Mouse (Mus musculus) forebrain, embryonic 10.5 days (tissue): ENCODE data around the gene Mad2l2. TPM values are rescaled to one million over a fixed set of nuclear protein-coding genes. Genes with fewer than 3 reads are reported as not detected.
"Not testable (repeated sequence)": the region's sequence is repeated elsewhere in the genome, so short reads cannot be mapped to it uniquely, and the experiment has no call there.

Experiments used
- DNase-seq: peaks from one replicate; pipeline ENCODE4 v3.0.0-alpha.2; 2017; ENCODE audit warnings: low spot score; ENCODE audit errors: extremely low spot score
- H3K27ac ChIP-seq: fragments of 300-500 bp; sonication (generic); 2 replicates; pipeline ENCODE4 v1.5.1; 2016; ENCODE audit warnings: mild to moderate bottlenecking
- H3K27me3 ChIP-seq: fragments of 300-500 bp; sonication (generic); 2 replicates; pipeline ENCODE4 v1.6.1; 2016; ENCODE audit warnings: mild to moderate bottlenecking; ENCODE audit not compliant: poor library complexity, severe bottlenecking
- H3K36me3 ChIP-seq: fragments of 300-500 bp; sonication (generic); replicated peaks from 2 replicates; pipeline ENCODE4 v1.6.1; 2016; ENCODE audit warnings: mild to moderate bottlenecking, moderate library complexity
- H3K4me1 ChIP-seq: fragments of 300-500 bp; sonication (generic); 2 replicates; pipeline ENCODE4 v1.6.1; 2016
- H3K4me3 ChIP-seq: fragments of 300-500 bp; sonication (generic); 2 replicates; pipeline ENCODE4 v1.5.1; 2016; ENCODE audit warnings: mild to moderate bottlenecking, moderate library complexity
- H3K9me3 ChIP-seq: fragments of 300-500 bp; sonication (generic); 2 replicates; pipeline ENCODE4 v1.6.1; 2016; ENCODE audit warnings: mild to moderate bottlenecking, moderate library complexity
- WGBS: fragments of 180-500 bp; shearing (Covaris S2); methylation state at CpG from one replicate; pipeline ENCODE4 v1.1.7; 2016; 5-methylcytosine and 5-hydroxymethylcytosine counted together
- polyA plus RNA-seq: library from polyadenylated mRNA; unstranded; fragments of >200 nt; fragmentation: Nextera tagmentation; extraction: Ambion mirVana; gene quantifications from 2 replicates; pipeline ENCODE4 v1.2.1, GENCODE M21; 2016

Gene Mad2l2
- polyA plus RNA-seq, 1 experiment from 2014 or later: 61.8 TPM

DNA sequence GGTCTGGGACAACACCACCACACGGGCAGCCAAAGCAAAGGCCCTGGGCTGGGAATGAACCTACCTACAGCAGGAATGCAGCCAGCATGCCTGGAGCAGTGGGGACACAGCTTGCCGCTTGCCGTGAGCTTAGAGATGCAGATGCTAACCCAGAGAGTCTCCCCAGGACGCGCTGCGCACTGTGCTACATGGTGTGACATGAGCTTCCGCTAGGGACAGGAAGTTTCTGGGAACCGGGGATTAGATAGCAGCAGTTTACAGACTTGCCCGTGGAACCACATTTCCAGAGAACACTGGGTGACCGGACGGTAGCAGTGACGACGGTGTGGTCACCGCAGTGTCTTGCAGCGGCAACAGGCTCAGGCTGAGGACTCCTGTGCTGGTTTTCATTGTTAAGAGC lies 39.4 kb downstream of the Mad2l2 start:
- no peak overlapping the region for H3K4me3 ChIP-seq
- no peaks in the 10 kb centered on the region for H3K36me3 ChIP-seq
- H3K4me1 ChIP-seq: peaks cover 57% of the 10 kb centered on the region
- no peaks in the 10 kb centered on the region for H3K9me3 ChIP-seq
- no peak for DNase-seq
- 23% methylated on average over 15 of the region's 15 CpGs for WGBS
- peaks cover 98% of the 10 kb centered on the region for H3K27me3 ChIP-seq
- no peak overlapping the region for H3K27ac ChIP-seq

DNA sequence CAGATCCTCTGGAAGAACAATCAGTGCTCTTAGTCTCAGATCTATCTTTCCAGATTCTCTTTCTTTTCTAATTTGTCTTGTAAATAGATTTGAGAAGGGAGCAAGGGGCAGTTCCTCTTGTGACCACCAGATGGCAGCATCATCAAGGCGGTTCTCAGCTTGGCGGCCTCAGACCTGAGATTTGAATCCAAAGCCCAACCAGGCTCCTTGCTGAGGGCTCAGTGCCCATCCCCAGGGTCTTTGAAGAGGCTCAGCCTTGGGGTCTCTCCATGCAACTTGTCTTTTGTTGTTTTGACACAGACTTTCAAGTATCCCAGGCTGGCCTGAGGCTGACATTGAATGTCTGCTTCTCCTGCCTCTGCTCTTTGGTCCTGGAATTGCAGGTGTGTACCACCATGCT lies 40.7 kb downstream of the Mad2l2 start:
- peaks cover 98% of the 10 kb centered on the region for H3K27me3 ChIP-seq
- DNase-seq: peak; percentile 76

DNA sequence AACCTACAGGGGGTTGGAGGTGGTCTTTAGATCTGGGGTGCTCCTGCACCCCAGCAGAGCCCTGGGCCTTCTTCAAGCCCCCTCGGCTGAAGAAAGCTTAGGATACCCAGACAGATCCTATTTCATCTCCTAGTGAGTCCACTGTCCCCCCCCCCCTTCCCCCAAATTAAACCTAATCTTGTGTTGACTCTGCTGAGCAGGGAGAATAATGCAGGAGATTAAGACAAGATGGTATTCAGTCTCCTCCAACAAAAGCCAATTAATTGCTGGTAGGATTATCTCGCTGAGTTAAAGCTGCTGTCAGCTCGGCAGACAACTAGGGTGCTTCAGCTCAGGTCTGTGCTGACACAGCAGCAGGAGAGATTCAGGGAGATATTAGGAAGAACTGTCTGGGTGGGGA lies 41.1 kb downstream of the Mad2l2 start:
- 9% methylated on average over 3 of the region's 3 CpGs for WGBS
- H3K4me1 ChIP-seq: peaks cover 46% of the 10 kb centered on the region
- no peaks in the 10 kb centered on the region for H3K36me3 ChIP-seq
- no peaks in the 10 kb centered on the region for H3K9me3 ChIP-seq
- H3K4me3 ChIP-seq: no peak overlapping the region
- H3K27me3 ChIP-seq: peaks cover 98% of the 10 kb centered on the region
- no peak for DNase-seq
- no peak overlapping the region for H3K27ac ChIP-seq

More for the DNA sequence above, 40.7 kb downstream of the Mad2l2 start:
- WGBS: 0% methylated on average over 2 of the region's 2 CpGs
- Histone ChIP-seq H3K9me3 (no peaks in the 10 kb centered on the region), H3K27ac (no peak overlapping the region), H3K4me1 (peaks cover 48% of the 10 kb centered on the region), H3K36me3 (no peaks in the 10 kb centered on the region), H3K4me3 (no peak overlapping the region)

DNA sequence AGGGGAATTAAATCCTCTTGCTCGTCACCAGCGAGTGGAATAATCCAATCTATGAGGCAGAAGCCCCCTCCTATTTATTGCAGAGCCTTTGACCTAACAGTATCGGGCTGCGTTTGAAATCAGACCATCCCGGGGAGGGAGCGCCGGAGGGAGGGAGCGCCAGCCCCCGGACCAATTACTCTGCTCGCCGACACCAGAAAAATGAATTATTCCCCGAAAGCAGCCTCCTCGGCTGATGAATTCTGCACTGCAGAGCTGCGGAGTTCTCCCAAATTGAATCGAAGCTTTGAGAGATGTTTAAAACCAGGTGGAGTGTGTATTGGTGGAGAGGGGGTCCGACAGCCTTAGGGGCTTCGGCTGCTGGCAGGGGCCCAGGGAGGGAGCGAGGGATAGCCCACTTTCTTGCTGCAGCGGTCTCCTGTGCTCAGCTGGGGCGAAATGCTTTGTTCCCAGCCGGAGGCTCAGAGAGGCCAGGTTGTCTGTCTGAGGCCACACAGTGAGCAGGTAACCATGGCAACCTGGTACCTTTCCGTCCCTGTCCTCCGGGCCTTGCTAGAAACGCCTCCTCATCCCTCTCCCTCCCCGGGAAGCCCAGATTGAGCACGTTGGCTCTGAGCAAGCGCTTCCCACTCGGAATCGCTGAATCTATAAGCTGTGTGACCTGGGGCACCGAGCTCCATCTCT lies 43.8 kb downstream of the Mad2l2 start:
- under 1% methylated on average over 30 of the region's 30 CpGs for WGBS

DNA sequence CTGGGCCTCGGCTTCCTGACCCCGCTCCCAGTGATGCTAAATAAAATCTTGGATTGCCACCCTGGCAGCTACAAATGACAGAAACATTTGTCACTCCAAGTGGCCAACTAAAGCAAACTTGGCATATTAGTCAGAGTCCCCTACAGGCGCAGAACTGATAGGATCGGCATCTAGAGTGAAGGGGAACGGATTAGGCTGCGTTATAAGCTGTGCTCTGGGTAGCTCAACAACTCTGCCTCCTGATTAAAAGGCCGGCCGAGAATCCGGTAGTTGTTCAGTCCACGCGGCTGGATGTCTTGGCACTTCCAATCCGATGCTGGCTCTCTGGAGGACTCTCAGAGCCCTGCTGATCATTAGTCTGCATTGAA lies 44.3 kb downstream of the Mad2l2 start:
- Histone ChIP-seq H3K27me3 (peaks cover 99% of the 10 kb centered on the region), H3K27ac (no peak overlapping the region), H3K9me3 (no peaks in the 10 kb centered on the region), H3K4me1 (peaks cover 35% of the 10 kb centered on the region), H3K4me3 (peak overlapping the region; percentile 27; the same call in 1 of the 2 replicates), H3K36me3 (no peaks in the 10 kb centered on the region)
- 4% methylated on average over 12 of the region's 12 CpGs for WGBS
- no peak for DNase-seq

More for the DNA sequence above, 43.8 kb downstream of the Mad2l2 start:
- Histone ChIP-seq H3K9me3 (no peaks in the 10 kb centered on the region), H3K4me1 (peaks cover 37% of the 10 kb centered on the region), H3K36me3 (no peaks in the 10 kb centered on the region), H3K27me3 (peaks cover 99% of the 10 kb centered on the region), H3K4me3 (peak overlapping the region; percentile 27), H3K27ac (no peak overlapping the region)
- peak; percentile 40 for DNase-seq

DNA sequence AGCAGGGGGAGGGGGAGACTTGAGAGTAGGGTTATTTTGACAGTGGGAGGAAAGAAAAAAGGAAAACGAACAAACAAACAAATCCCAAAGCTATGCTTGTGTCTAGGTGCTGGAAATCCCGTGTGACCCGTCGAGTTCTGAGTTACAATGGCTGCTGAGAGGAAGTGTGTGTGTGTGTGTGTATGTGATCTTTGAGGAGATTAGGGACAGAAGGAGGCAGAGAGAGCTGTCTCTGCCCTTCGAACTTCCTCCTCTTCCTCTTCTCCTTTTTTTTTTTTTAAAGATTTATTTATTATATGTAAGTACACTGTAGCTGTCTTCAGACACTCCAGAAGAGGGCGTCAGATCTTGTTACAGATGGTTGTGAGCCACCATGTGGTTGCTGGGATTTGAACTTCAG lies 46.4 kb downstream of the Mad2l2 start:
- WGBS: 87% methylated on average over 5 of the region's 6 CpGs
- Histone ChIP-seq H3K27me3 (peaks cover 96% of the 10 kb centered on the region), H3K4me1 (peaks cover 23% of the 10 kb centered on the region)
- DNase-seq, H3K9me3 ChIP-seq, H3K27ac ChIP-seq, H3K36me3 ChIP-seq, H3K4me3 ChIP-seq: not testable (repeated sequence)

DNA sequence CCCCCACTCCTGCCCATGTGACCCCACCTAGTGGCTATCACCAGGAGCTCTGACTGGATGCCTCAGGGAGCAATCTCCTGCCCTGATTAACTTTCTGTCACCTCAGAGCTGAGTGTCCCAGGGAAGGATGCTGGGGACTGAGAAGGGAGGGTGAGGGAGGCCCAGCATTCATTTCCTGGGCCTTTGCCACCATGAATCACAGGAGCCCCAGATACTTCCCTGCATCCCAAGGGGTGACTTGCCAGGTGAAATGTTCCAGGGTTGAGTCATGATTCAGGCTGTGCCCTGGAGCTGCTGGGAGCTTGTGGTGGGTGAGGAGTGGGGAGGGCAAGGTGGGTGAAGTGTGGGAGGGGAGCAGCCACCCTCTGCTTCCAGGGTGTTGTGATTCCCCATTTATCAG lies 47.5 kb downstream of the Mad2l2 start:
- Histone ChIP-seq H3K4me3 (no peak overlapping the region), H3K36me3 (no peaks in the 10 kb centered on the region), H3K27ac (no peak overlapping the region), H3K4me1 (peaks cover 32% of the 10 kb centered on the region), H3K9me3 (no peaks in the 10 kb centered on the region), H3K27me3 (peaks cover 96% of the 10 kb centered on the region)
- DNase-seq: no peak

DNA sequence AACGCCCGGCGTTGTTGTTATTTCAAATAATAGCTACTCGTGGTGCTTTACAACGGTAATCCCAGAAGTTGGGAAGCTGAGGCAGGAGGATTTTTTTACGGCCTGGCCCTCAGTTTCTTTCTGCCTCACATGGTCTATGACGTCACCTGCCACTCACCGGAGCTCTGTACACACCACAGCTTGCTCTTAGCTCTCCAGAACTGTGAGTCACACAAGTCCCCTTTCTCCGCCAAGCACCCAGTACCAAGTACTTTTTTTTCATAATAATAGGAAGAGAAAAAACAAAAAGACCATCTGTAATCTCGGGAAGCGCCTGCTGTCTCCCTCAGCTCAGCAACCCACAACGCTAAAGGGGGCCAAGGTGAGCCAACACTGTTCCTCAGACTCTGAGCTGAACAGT lies 51.3 kb downstream of the Mad2l2 start:
- H3K27ac ChIP-seq: no peak overlapping the region
- peaks cover 31% of the 10 kb centered on the region for H3K4me1 ChIP-seq
- whole genome bisulfite sequencing: 91% methylated on average over 12 of the region's 12 CpGs
- H3K9me3 ChIP-seq: no peaks in the 10 kb centered on the region
- H3K27me3 ChIP-seq: peaks cover 85% of the 10 kb centered on the region
- no peaks in the 10 kb centered on the region for H3K36me3 ChIP-seq
- H3K4me3 ChIP-seq: no peak overlapping the region
- no peak for DNase-seq

DNA sequence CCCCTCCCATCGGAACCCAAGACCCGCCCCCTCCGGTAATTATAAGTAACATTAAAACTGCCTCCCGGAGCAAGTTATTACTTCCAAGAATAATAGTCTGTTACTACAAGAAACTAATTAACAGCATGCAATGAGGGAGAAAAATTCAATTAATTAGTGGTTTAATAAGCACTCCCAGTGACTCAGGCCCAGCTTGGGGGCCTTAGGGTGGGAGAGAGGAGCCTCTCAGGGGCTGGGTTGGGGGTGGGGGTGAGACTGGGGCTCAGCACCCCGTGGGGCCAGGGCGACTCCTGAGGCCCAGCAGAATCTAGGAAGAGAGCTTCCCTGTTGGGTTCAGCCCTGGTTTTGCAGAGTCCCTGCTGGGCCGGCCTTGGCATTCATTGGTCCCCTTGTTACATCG lies 52.2 kb downstream of the Mad2l2 start:
- no peak overlapping the region for H3K4me3 ChIP-seq
- H3K27me3 ChIP-seq: peaks cover 81% of the 10 kb centered on the region
- peaks cover 31% of the 10 kb centered on the region for H3K4me1 ChIP-seq
- no peak for DNase-seq
- no peaks in the 10 kb centered on the region for H3K9me3 ChIP-seq
- H3K27ac ChIP-seq: no peak overlapping the region
- 31% methylated on average over 8 of the region's 8 CpGs for WGBS
- H3K36me3 ChIP-seq: no peaks in the 10 kb centered on the region

DNA sequence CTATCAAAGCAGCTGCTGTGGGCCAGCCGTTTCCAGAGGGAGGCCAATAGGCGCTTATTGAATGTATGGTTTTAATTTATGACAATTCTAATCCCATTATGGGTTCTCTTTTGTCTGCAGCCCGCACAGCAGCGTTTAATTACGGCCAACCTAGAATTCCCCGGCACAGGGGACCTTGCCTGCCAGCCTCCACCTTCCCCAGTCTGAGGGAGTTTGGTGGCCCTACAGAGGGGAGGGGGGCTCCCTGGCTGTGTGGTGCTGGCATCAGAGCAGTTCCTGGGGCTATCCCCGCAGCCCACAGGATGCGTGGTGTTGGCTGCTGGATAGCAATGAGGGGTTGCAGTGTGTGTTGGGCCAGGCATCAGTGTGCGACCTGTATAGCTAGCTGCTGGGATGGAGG lies 54.4 kb downstream of the Mad2l2 start:
- H3K4me3 ChIP-seq: no peak overlapping the region
- DNase-seq: no peak
- H3K9me3 ChIP-seq: no peaks in the 10 kb centered on the region
- peaks cover 60% of the 10 kb centered on the region; the same call in 1 of the 2 replicates for H3K27me3 ChIP-seq
- no peaks in the 10 kb centered on the region for H3K36me3 ChIP-seq
- H3K4me1 ChIP-seq: peaks cover 31% of the 10 kb centered on the region
- peak overlapping the region; percentile 27 for H3K27ac ChIP-seq
- 34% methylated on average over 9 of the region's 9 CpGs for WGBS

DNA sequence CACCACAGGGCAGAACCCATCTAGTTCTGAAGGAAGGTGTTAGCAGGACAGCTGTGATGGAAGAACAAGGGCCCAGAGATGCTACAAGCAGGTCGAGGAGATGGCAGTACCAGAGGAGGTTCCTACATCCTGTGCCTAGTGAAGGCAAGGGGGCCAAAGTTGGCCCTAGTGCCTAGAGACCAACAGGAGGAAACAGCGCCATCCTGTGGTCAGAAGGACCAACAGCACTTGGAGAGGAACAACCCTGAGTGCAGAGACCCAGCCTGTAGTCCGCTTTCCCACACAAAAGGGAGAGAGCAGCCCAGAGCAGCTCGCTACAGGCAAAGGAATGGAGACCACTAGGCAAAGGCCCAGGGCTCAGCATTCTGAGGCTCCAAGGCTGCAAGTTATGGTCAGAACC lies 55.6 kb downstream of the Mad2l2 start:
- H3K4me1 ChIP-seq: peaks cover 37% of the 10 kb centered on the region
- H3K4me3 ChIP-seq: no peak overlapping the region
- no peaks in the 10 kb centered on the region for H3K9me3 ChIP-seq
- WGBS: 75% methylated on average over 4 of the region's 4 CpGs
- H3K27ac ChIP-seq: no peak overlapping the region
- H3K36me3 ChIP-seq: no peaks in the 10 kb centered on the region
- peaks cover 51% of the 10 kb centered on the region; the same call in 1 of the 2 replicates for H3K27me3 ChIP-seq
- no peak for DNase-seq

DNA sequence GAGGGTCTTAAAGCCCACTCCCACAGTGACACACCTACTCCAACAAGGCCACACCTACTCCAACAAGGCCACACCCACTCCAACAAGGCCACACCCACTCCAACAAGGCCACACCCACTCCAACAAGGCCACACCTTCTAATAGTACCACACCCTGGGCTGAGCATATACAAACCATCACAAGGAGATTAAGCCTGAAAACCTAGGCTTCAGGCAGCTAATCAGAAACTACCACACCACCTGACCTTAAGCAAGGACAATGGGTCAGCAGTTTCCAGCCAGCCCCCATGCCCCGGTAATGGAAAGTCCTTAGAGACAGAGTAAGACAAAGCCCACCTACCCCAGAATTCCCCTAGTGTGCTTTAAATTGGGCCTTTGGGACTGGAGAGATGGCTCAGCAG lies 58.6 kb downstream of the Mad2l2 start:
- H3K27ac ChIP-seq, H3K4me3 ChIP-seq, DNase-seq, H3K36me3 ChIP-seq, H3K9me3 ChIP-seq: not testable (repeated sequence)
- peaks cover 32% of the 10 kb centered on the region; the same call in 1 of the 2 replicates for H3K27me3 ChIP-seq
- peaks cover 35% of the 10 kb centered on the region for H3K4me1 ChIP-seq
- 78% methylated on average over 1 of the region's 1 CpGs for WGBS

DNA sequence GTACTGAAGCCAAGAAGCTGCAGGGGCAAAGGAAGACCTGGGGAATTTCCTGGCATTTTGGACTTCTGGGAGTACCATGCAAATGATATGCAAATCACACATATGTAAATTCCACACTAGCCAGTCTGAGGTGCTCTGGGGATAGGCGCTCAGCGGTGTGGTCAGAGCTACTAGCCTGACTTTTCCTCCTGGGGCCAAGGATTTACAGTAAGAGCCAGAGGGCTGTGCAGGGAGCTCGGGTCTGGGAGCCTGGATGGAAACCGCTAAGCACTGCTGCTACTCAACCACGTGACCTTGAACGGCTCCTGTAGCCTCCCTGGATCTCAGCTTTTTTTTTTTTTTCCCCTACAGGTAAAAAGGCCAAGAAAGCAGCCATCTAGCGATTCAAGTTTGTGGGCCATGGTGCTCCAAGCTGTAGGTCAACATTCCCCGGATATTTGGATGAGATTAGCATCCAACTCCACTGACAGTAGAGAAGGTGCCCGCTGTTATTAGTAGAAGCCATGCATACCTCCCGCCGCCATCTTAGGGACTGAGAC lies 62.6 kb downstream of the Mad2l2 start:
- Histone ChIP-seq H3K4me1 (peaks cover 17% of the 10 kb centered on the region), H3K9me3 (no peaks in the 10 kb centered on the region), H3K36me3 (no peaks in the 10 kb centered on the region), H3K27ac (no peak overlapping the region), H3K27me3 (peaks cover 12% of the 10 kb centered on the region; the same call in 1 of the 2 replicates), H3K4me3 (no peak overlapping the region)
- 34% methylated on average over 11 of the region's 11 CpGs for WGBS
- DNase-seq: no peak
